Mouse (Mus musculus): ENCODE results near the gene Cdk5rap3. TPM values are rescaled to one million over a fixed set of nuclear protein-coding genes. Genes with fewer than 3 reads are reported as not detected.

Gene Cdk5rap3
- 26.2 TPM for polyA plus RNA-seq (2014; fragmentation: Illumina TruSeq; extraction: RNeasy Lipid Tissue Mini Kit (QIAGEN cat#74804); ENCODE audit: low read depth, low replicate concordance)

DNA sequence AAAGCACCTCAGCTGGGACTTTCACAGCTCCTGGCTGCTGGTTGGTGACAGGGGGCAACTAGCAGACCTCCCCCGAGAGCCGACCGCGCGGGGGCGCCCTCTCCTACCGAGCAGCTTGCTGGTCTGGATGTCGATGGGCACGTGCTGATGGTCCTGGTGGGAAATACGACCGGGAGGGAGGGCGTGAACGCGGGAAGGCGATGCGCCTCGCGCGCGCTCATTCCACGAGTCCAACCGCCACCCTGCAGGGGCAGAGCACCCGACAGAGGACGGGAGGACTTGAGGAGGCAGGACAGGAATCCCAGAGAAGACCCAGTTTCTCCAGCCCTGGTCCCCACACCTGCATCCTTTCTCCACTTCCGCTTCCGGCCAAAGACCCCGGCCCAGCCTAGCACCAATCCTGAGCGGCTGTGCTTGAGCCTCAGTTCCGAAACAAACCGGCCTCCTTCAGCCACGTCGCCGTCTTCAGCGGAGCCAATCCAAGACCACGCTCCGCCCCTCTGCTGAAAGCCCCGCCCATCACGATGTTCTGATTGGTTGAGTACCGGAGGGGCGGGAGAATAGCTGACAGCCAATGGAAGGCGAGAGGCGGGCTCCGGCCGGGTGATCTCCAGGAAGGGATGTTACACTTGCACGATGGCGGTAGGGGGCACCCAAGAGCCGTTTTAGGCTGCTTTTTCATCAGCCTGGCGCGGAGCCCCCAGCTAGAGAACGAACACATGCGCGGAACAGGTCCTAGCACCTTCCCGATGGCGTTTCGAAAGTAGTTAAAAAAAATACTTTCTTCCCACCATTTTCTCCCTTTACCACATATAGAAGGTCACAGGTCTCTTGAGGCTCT lies at the start of gene Cdk5rap3:
Gene Cdk5rap3 (minus strand): TSS at position 453 of the 841 bp plus-strand sequence.

DNA sequence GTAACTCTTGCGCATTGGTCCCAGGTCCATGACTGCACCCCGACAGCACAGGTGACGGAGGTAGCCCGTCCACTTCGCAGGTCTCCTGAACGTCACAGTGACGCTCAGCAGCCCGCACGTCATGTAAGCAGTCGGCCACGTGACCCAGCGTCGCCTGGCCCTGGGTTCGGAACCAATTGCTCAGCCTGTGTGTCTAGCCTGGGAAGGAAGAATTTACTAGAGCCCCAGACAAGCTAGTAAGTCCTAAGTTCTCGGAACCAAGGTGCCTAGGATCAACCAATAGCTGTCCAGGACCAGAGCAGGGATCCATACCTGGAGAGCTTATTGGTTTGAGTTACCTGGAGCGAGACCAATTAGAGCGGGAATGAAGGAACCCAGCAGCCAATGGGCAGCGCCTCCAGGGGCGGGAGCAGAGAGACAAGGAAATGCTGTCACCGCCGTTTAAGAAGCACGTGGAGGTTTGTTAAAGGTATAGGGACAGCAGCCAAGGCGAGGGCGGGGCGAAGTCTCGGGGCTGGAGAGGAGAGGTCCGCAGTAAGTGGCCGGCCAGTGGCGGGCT lies 27.5 kb upstream of the Cdk5rap3 start, which contains the start of gene Pnpo:
Gene Pnpo (minus strand): TSS at position 241 of the 559 bp plus-strand sequence.

DNA sequence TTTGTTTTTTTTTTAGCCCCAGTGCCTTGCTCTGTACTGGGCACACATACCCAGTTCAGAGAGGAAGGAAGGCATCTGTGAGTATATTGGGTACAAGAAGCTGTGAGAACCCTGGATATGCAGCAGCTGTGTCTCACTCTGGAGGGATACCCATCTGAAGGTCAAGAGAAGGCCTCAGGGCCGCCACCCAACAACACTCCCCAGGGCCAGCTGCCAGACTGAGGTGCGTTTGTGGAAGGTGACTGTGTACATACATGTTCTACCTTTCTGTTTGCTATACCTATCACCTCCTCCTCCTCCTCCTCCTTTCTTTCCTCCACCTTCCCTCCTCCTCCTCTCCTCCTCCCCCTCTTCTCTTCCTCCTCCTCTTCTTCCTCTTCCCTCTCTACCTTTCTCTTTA lies 11.8 kb upstream of the Cdk5rap3 start, which contains the start of gene Prr15l:
Gene Prr15l (plus strand): TSS at position 17 of the 400 bp plus-strand sequence.

Other genes with a start within 250 kb of the Cdk5rap3 start
- 16.5 TPM for gene Snx11, start 138.9 kb downstream of the Cdk5rap3 start, polyA plus RNA-seq (2014; fragmentation: Illumina TruSeq; extraction: RNeasy Lipid Tissue Mini Kit (QIAGEN cat#74804); ENCODE audit: low read depth, low replicate concordance)
- gene Cbx1, start 127.4 kb downstream of the Cdk5rap3 start, polyA plus RNA-seq (2014; fragmentation: Illumina TruSeq; extraction: RNeasy Lipid Tissue Mini Kit (QIAGEN cat#74804); ENCODE audit: low read depth, low replicate concordance): 35.7 TPM
- gene Nfe2l1, start 86.5 kb downstream of the Cdk5rap3 start, polyA plus RNA-seq (2014; fragmentation: Illumina TruSeq; extraction: RNeasy Lipid Tissue Mini Kit (QIAGEN cat#74804); ENCODE audit: low read depth, low replicate concordance): 353 TPM
- gene Copz2, start 66.6 kb downstream of the Cdk5rap3 start, polyA plus RNA-seq (2014; fragmentation: Illumina TruSeq; extraction: RNeasy Lipid Tissue Mini Kit (QIAGEN cat#74804); ENCODE audit: low read depth, low replicate concordance): 60.7 TPM
- gene Prr15l, start 11.6 kb upstream of the Cdk5rap3 start, polyA plus RNA-seq (2014; fragmentation: Illumina TruSeq; extraction: RNeasy Lipid Tissue Mini Kit (QIAGEN cat#74804); ENCODE audit: low read depth, low replicate concordance): 1.5 TPM
- 23.2 TPM for gene Pnpo, start 27.5 kb upstream of the Cdk5rap3 start, polyA plus RNA-seq (2014; fragmentation: Illumina TruSeq; extraction: RNeasy Lipid Tissue Mini Kit (QIAGEN cat#74804); ENCODE audit: low read depth, low replicate concordance)
- 10.9 TPM for gene Sp2, start 66.5 kb upstream of the Cdk5rap3 start, polyA plus RNA-seq (2014; fragmentation: Illumina TruSeq; extraction: RNeasy Lipid Tissue Mini Kit (QIAGEN cat#74804); ENCODE audit: low read depth, low replicate concordance)
- 0.37 TPM for gene Sp6, start 96.9 kb upstream of the Cdk5rap3 start, polyA plus RNA-seq (2014; fragmentation: Illumina TruSeq; extraction: RNeasy Lipid Tissue Mini Kit (QIAGEN cat#74804); ENCODE audit: low read depth, low replicate concordance)
- gene Scrn2, start 113.4 kb upstream of the Cdk5rap3 start, polyA plus RNA-seq (2014; fragmentation: Illumina TruSeq; extraction: RNeasy Lipid Tissue Mini Kit (QIAGEN cat#74804); ENCODE audit: low read depth, low replicate concordance): 15.2 TPM
- gene Lrrc46, start 124.9 kb upstream of the Cdk5rap3 start, polyA plus RNA-seq (2014; fragmentation: Illumina TruSeq; extraction: RNeasy Lipid Tissue Mini Kit (QIAGEN cat#74804); ENCODE audit: low read depth, low replicate concordance): 0.34 TPM
- 65.6 TPM for gene Mrpl10, start 125.1 kb upstream of the Cdk5rap3 start, polyA plus RNA-seq (2014; fragmentation: Illumina TruSeq; extraction: RNeasy Lipid Tissue Mini Kit (QIAGEN cat#74804); ENCODE audit: low read depth, low replicate concordance)
- gene Osbpl7, start 134.1 kb upstream of the Cdk5rap3 start, polyA plus RNA-seq (2014; fragmentation: Illumina TruSeq; extraction: RNeasy Lipid Tissue Mini Kit (QIAGEN cat#74804); ENCODE audit: low read depth, low replicate concordance): 3.7 TPM
- not detected for gene Tbx21, start 198.8 kb upstream of the Cdk5rap3 start, polyA plus RNA-seq (2014; fragmentation: Illumina TruSeq; extraction: RNeasy Lipid Tissue Mini Kit (QIAGEN cat#74804); ENCODE audit: low read depth, low replicate concordance)
- gene Tbkbp1, start 235.0 kb upstream of the Cdk5rap3 start, polyA plus RNA-seq (2014; fragmentation: Illumina TruSeq; extraction: RNeasy Lipid Tissue Mini Kit (QIAGEN cat#74804); ENCODE audit: low read depth, low replicate concordance): 10.6 TPM